Mouse (Mus musculus) retina, embryonic 14.5 days (tissue): ENCODE measurements around the gene Myo1e.

ENCODE experiments used
- DNase-seq: peaks from one replicate; pipeline ENCODE4 v3.0.0-alpha.2; 2015; ENCODE audit warnings: low spot score

The Myo1e gene

GRCm38 (mm10) chr9:70284584-70285140, 77.5 kb downstream of the Myo1e start:
- DNase-seq = no peak

- no peak for DNase-seq
Measured at GRCm38 (mm10) chr9:70290785-70291184, 83.6 kb downstream of the Myo1e start.

DNA sequence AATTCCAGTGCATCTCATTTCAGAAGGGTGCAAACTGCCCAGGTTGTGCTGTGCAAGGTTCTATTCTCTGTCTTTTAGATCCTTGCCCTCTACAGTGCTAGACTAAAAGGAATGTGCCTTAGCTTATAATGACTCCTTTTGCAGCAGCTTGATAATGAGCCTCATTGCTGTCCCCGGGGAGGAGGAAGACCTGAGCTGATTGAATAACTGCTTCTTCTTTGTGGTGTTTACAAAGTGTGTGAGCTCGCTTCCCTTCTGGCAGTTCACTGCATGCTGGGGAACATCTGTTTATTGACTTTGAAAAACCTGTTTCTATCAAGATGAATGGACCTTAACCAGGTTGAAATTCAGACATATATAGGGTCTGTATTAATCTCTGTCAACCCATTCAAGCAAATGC, 89.8 kb downstream of the Myo1e start:
- DNase-seq = no peak

DNA sequence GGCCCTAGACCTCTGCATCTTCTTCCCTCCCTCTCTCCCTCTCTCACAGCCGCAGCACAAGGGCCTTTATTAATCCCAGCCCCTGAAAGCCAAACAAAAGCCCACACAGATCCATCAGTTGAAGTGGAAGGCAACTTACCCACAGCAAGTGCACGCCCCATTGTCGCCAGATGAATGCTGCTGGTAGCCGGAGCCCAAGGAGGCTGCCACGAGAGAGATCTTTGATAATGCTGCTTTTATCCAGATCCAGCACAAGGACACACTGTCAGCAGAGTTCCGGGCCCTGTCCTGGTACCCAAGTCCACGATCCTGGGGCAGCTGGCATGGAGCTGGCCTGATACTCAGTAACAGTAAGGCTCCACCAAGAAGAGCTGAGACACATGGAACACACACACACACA, 91.1 kb downstream of the Myo1e start:
- DNase-seq = no peak

DNA sequence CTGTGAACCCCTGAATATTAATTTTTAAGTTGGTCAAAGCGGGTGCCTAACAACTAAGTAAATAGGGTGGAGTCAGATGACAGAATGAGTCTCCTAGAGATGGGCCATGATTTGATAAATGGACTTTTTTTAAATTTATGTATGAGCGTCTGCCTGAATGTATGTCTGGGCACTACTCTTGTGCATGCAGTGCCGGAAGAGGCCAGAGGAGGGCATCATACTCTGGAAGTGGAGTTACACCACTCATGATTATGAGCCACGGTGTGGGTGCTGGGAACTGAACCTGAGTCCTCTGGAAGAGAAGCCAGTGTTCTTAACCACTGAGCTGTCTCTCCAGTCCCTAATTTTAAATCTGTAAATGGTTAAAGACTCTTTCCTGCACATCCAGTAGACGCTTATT, 93.6 kb downstream of the Myo1e start:
- no peak for DNase-seq

DNA sequence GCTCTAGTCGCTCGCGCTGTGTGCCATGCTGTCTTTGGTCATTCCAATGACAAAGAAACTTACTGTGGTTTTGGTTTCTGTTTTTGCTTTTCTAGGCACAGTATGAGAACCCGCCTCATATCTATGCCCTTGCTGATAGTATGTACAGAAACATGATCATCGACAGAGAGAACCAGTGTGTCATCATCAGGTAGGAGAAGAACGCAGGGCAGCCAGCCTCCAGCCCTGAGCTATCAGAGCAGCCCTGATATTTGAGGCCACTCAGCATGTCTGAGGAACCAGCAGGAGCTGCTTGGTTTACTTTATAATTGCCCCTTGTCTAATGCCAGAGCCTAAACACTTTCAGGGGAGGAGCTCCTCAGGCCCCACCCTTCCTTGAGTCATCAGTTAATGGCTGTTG, 94.4 kb downstream of the Myo1e start:
- no peak for DNase-seq

GRCm38 (mm10) chr9:70304901-70305300, 97.8 kb downstream of the Myo1e start:
- DNase-seq = no peak

GRCm38 (mm10) chr9:70310046-70310445, 102.9 kb downstream of the Myo1e start:
- no peak for DNase-seq

DNA sequence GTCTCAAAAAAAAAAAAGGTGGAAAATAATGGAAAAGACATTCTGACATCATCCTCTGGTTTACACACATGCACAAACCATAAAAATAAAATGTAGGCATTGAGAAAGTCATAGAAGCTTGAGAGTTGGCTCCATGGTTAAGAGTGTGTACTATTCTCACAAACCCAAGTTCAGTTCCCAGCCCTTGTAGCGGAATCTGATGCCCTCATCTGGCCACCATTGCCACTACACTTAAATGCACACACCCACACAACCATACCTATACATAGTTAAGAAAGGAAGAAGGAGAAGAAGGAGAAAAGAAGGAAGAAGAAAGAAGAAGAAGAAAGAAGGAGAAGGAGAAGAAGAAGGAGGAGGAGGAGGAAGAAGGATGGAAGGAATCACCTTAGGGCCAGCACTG, 106.9 kb downstream of the Myo1e start:
- no peak for DNase-seq

- DNase-seq = no peak
Measured at GRCm38 (mm10) chr9:70315130-70315529, 108.0 kb downstream of the Myo1e start.

DNA sequence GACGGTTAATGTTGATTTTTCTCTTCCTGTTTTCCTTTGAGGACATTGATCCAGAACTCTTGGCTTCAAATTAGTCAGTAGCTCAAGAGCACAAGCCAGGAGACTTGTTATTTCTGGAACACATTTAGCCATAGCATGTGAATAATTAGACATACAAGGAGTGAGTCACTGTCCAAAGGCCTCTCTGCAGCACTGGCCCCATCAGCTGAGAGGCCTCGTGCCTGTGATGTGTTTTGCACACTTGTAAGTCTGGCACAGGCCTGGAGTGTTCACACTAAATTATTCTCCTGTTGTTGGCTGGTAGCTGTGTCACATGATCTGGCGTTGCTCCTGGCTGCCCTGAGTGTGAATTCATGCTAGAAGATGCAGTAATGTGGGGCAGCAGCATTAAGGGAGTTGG, 111.5 kb downstream of the Myo1e start:
- no peak for DNase-seq

DNA sequence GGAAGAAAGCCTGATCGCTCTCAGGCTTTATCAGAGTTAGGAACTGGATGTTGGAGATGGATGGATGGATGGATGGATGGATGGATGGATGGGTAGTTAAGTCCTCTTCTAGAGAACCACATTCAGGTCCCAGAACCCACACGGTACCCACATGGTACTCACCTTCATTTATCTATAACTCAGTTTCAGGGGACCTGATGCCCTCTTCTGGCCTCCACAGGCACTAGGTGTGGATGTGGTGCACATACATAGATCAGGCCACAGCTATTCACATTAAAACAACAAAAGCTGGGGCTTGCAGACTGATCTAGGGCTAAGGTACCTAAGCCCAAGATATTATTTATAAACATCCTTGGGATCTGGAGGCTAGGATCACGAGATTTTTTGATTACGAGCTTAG, 117.2 kb downstream of the Myo1e start:
- DNase-seq = no peak

GRCm38 (mm10) chr9:70325880-70326595, 118.9 kb downstream of the Myo1e start:
- DNase-seq = no peak

DNA sequence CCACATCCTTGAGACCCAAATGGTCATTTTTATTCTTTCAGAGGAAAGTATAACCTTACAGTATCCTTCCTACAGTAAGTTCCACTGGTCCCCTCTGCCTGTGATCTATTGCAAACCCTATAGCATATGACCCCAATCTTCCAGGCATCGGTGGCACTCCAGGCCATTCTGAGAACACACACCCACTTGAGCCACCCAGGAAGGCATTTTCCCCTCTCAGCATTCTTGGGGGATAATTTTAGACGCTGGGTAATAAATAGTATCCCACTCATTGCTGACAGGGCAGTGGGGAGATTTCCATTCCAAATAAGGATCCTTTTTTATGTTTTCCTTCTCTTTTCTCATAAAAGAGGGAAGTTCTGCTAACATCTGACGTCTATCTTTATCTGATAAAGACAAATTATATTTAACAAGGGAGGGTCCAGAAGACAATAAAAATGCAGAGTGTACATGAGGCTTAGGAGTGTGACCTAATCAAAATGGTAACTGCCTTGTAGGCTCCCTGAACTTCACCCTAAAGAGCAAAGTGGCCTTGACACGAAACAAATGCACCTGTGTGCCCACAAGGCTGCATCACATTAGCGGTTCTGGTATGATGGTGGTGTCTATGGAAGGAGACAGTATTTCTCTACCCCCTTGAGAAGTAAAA, 121.2 kb downstream of the Myo1e start:
- no peak for DNase-seq

- DNase-seq = no peak
Measured at GRCm38 (mm10) chr9:70331727-70332335, 124.7 kb downstream of the Myo1e start.

- no peak for DNase-seq
Measured at GRCm38 (mm10) chr9:70338391-70338790, 131.2 kb downstream of the Myo1e start.

GRCm38 (mm10) chr9:70338894-70339293, 131.7 kb downstream of the Myo1e start:
- DNase-seq = no peak

DNA sequence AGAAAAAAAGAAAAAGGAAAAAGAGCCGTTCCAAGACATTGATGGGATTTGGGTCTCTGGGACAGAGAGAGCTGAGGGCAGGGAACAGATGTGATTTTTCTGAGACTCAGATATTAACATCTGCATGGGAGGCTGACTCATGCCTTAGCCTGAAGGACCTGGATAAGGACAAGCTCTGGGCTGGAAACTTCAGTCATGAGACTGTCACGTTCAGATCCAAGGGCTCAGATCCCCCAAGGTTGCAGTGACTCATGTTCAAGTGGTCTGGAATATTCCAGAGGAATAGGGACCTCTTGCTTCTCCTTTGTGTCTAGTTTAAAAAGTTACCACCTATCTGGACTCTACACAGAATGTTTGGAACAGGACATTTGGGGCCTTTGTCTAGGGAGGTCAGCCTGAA, 142.1 kb downstream of the Myo1e start:
- no peak for DNase-seq

DNA sequence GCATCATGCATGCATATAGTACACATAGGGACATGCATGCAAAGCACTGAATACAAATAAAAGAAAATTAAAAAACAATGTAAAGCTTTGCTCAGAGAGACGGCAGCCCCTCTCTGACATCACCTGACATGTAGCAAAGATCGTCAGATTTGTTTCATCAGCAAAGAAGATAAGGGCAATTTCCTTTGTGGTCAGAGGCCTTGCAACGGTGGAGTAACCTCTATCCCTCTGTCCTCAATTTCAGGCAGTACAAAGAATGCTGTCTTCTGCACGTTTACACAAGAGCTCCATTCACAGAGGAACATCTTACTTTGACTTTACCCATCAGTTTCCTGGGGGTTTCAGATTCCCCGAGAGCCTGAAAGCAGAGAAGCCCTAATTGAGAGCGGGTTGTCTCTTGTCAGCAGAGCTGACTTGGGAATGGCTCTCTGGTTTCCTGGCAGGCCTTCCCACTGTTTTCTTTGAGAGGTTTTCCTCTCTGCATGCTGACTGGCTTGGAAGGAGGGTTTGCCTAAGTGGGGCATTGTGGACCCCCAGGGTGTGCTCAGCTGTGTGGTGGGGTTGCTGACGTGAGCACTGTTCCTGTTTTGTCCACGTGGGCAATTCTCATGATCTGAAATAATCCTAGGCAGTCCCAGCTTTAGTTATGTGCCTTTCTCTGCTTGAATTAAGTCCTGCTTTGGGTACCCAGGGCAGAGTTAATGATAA, 144.6 kb downstream of the Myo1e start:
- DNase-seq = peak; percentile 26

DNA sequence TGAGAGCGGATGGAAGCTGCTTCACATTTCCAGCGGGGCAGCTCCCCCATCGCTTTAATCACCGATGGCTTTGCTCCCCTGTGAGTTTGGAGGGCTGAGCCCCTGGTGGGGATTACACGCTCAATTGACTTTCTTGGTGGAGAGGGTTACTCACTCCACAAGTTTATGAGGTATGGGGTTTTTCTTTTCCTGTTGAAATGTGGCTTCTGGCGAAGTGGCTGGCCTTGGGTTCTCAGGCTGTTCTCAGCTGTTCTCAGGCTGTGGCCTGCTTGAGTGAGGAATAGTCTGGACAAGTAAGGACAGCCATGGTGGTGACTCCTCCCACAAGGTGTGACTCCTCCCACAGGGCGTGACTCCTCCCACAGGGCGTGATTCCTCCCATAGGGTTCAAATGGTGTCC, 149.1 kb downstream of the Myo1e start:
- no peak for DNase-seq

DNA sequence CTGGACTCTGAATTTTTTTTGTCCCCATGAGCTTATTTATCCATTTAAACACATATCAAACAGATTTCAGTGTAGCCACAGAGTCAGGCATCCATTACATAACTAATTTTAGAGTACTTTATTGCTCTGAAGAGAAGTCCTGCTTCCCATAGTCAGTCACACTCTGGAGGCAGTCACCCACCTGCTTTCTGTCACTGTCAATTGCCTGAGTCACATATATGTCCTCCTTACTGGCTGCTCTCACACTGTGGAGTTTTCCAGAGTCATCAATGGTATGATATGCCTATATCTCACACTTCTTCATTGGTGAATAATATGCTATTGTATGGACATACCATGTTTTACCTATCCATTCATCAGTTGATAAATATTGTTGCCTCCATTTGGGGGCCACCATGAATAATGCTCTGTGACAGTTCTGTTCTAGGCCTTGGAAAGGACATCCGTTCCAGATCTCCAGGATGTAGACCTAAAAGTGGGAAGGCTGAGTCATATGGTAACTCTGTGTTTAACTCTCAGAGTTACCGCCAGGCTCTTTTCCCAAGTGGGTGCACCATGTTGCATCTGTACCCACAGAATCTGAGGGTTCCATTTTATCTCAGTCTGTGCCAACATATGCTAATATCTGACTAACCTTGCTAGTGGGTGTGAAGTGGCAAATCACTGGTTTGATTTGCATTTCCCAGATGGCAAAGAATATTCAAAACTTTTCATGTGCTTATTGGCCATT, 152.4 kb downstream of the Myo1e start:
- no peak for DNase-seq

GRCm38 (mm10) chr9:70364741-70365140, 157.6 kb downstream of the Myo1e start:
- DNase-seq = no peak
